Mouse (Mus musculus): ENCODE data around the gene Ptar1. TPM values are rescaled to one million over a fixed set of nuclear protein-coding genes. Genes with fewer than 3 reads are reported as not detected.

Gene Ptar1
- polyA plus RNA-seq, 1 experiment from 2014 or later = 7.0 TPM

Other genes starting within 250 kb of the Ptar1 start
- 1.2 TPM in 2 replicates for gene Mamdc2, start 239.0 kb upstream of the Ptar1 start, polyA plus RNA-seq (2016; fragmentation: Nextera tagmentation; extraction: Ambion mirVana)
- gene 1700028P14Rik, start 34.6 kb upstream of the Ptar1 start, polyA plus RNA-seq (2016; fragmentation: Nextera tagmentation; extraction: Ambion mirVana) = 0.36 and 0.69 TPM in 2 replicates
- 0.73 and 0.96 TPM in 2 replicates for gene Apba1, start 71.5 kb downstream of the Ptar1 start, polyA plus RNA-seq (2016; fragmentation: Nextera tagmentation; extraction: Ambion mirVana)

Data from embryonic facial prominence, embryonic 12.5 days (tissue).